Mouse (Mus musculus) CH12.LX (cell line): ENCODE results near the gene Rbms2. TPM values are rescaled to one million over a fixed set of nuclear protein-coding genes. Genes with fewer than 3 reads are reported as not detected.

Experiments
- DNase-seq: peaks from one replicate; pipeline ENCODE4 v3.0.0-alpha.2; 2013; ENCODE audit errors: extremely low read depth
- H3K27ac ChIP-seq: 2 replicates; pipeline ENCODE4 v1.5.1; 2012; ENCODE audit warnings: low read depth, mild to moderate bottlenecking, control low read depth, moderate library complexity; ENCODE audit not compliant: insufficient read depth
- H3K27me3 ChIP-seq: replicated peaks from 2 replicates; pipeline ENCODE3; 2012; ENCODE audit warnings: inconsistent platforms
- H3K36me3 ChIP-seq, 2 experiments: replicated peaks in 1 of 2; 2 replicates each; pipeline versions ENCODE3 to v1.6.1; 2012; ENCODE audit warnings: inconsistent platforms in 1 of 2, low read length in 1 of 2, mild to moderate bottlenecking in 1 of 2, mixed read lengths in 1 of 2, moderate library complexity in 1 of 2; ENCODE audit not compliant: control insufficient read depth in 1 of 2, insufficient read depth in 1 of 2
- H3K4me1 ChIP-seq, 2 experiments: 2 replicates each; pipeline ENCODE4 v1.6.1; 2012; ENCODE audit warnings: inconsistent platforms in 1 of 2, moderate library complexity in 1 of 2; ENCODE audit not compliant: insufficient read depth in 2 of 2, control insufficient read depth in 1 of 2
- H3K4me2 ChIP-seq: 2 replicates; pipeline ENCODE4 v1.6.1; 2012; ENCODE audit warnings: low read depth, mild to moderate bottlenecking, control low read depth; ENCODE audit not compliant: poor library complexity, insufficient read depth, severe bottlenecking
- H3K4me3 ChIP-seq, 3 experiments: fragments of 150-350 bp in 1 of 3; sonication (generic) in 1 of 3; replicated peaks in 1 of 3; 2 replicates each; pipeline versions ENCODE3 to v1.5.1; 2011 to 2012; ENCODE audit warnings: low read depth in 2 of 3, low read length in 2 of 3, mild to moderate bottlenecking in 2 of 3, moderate library complexity in 2 of 3, control low read depth in 1 of 3, improper control_type of control experiment in 1 of 3, inconsistent platforms in 1 of 3, mixed read lengths in 1 of 3; ENCODE audit not compliant: poor library complexity in 1 of 3
- H3K79me2 ChIP-seq: replicated peaks from 2 replicates; pipeline ENCODE4 v1.6.1; 2012; ENCODE audit warnings: mild to moderate bottlenecking, moderate library complexity; ENCODE audit not compliant: control insufficient read depth, poor library complexity, insufficient read depth, severe bottlenecking; ENCODE audit errors: extremely low read depth
- H3K9ac ChIP-seq: 2 replicates; pipeline ENCODE4 v1.6.1; 2012; ENCODE audit warnings: low read depth, mild to moderate bottlenecking, control low read depth, moderate library complexity; ENCODE audit not compliant: insufficient read depth
- H3K9me3 ChIP-seq: replicated peaks from 2 replicates; pipeline ENCODE3; 2012; ENCODE audit warnings: low read length, inconsistent platforms, mixed read lengths
- BHLHE40 ChIP-seq: IDR thresholded peaks from 2 replicates; pipeline ENCODE4 v1.6.1; 2011; ENCODE audit warnings: mild to moderate bottlenecking, low read depth, low read length, improper control_type of control experiment
- CHD1 ChIP-seq: IDR thresholded peaks from 2 replicates; pipeline ENCODE4 v1.6.1; 2012; ENCODE audit warnings: low read depth, low read length, improper control_type of control experiment, inconsistent platforms
- CHD2 ChIP-seq: IDR thresholded peaks from 2 replicates; pipeline ENCODE4 v1.6.1; 2011; ENCODE audit warnings: low read length, improper control_type of control experiment
- CTCF ChIP-seq, 2 experiments: IDR thresholded peaks in 1 of 2; conservative IDR thresholded peaks in 1 of 2; 2 replicates each; pipeline ENCODE4 v1.5.1; 2011 to 2012; ENCODE audit warnings: low read depth in 2 of 2, low read length in 2 of 2, improper control_type of control experiment in 1 of 2, inconsistent platforms in 1 of 2, mild to moderate bottlenecking in 1 of 2, moderate library complexity in 1 of 2
- E2F4 ChIP-seq: IDR thresholded peaks from 2 replicates; pipeline ENCODE4 v1.6.1; 2011; ENCODE audit warnings: low read depth, low read length, improper control_type of control experiment; ENCODE audit not compliant: insufficient replicate concordance
- ELF1 ChIP-seq: IDR thresholded peaks from 2 replicates; pipeline ENCODE4 v1.6.1; 2014; ENCODE audit warnings: low read depth, mild to moderate bottlenecking, inconsistent platforms, low read length, improper control_type of control experiment
- EP300 ChIP-seq: IDR thresholded peaks from 2 replicates; pipeline ENCODE4 v1.6.1; 2011; ENCODE audit warnings: low read length, improper control_type of control experiment
- ETS1 ChIP-seq: conservative IDR thresholded peaks from 2 replicates; pipeline ENCODE4 v1.6.1; 2012; ENCODE audit warnings: low read depth, mild to moderate bottlenecking, inconsistent platforms, low read length, improper control_type of control experiment, moderate library complexity
- HCFC1 ChIP-seq: IDR thresholded peaks from 2 replicates; pipeline ENCODE4 v1.6.1; 2012; ENCODE audit warnings: low read depth, mild to moderate bottlenecking, inconsistent platforms, low read length, improper control_type of control experiment
- JUND ChIP-seq: conservative IDR thresholded peaks from 2 replicates; pipeline ENCODE4 v1.6.1; 2011; ENCODE audit warnings: low read depth, low read length, improper control_type of control experiment
- MXI1 ChIP-seq: IDR thresholded peaks from 2 replicates; pipeline ENCODE4 v1.6.1; 2011; ENCODE audit warnings: mild to moderate bottlenecking, low read depth, low read length, improper control_type of control experiment
- MYC ChIP-seq: IDR thresholded peaks from 2 replicates; pipeline ENCODE4 v1.6.1; 2011; ENCODE audit warnings: low read depth, mild to moderate bottlenecking, improper control_type of control experiment, low read length
- NELFE ChIP-seq: IDR thresholded peaks from 2 replicates; pipeline ENCODE4 v1.6.1; 2011; ENCODE audit warnings: low read depth, low read length, improper control_type of control experiment
- NRF1 ChIP-seq: IDR thresholded peaks from 2 replicates; pipeline ENCODE4 v1.6.1; 2014; ENCODE audit warnings: low read depth, mild to moderate bottlenecking, inconsistent platforms, low read length, improper control_type of control experiment, moderate library complexity
- PAX5 ChIP-seq: IDR thresholded peaks from 2 replicates; pipeline ENCODE4 v1.6.1; 2012; ENCODE audit warnings: low read length, inconsistent platforms, mixed read lengths
- POLR2A ChIP-seq: IDR thresholded peaks from 2 replicates; pipeline ENCODE4 v1.6.1; 2011; ENCODE audit warnings: low read depth, mild to moderate bottlenecking, improper control_type of control experiment, low read length
- RAD21 ChIP-seq: IDR thresholded peaks from 2 replicates; pipeline ENCODE4 v1.6.1; 2011; ENCODE audit warnings: low read depth, mild to moderate bottlenecking, low read length, improper control_type of control experiment, moderate library complexity
- RCOR1 ChIP-seq: conservative IDR thresholded peaks from 2 replicates; pipeline ENCODE4 v1.6.1; 2012; ENCODE audit warnings: low read depth, mild to moderate bottlenecking, inconsistent platforms, low read length, improper control_type of control experiment
- SIN3A ChIP-seq: IDR thresholded peaks from 2 replicates; pipeline ENCODE4 v1.6.1; 2012; ENCODE audit warnings: low read length, improper control_type of control experiment, inconsistent platforms
- SMC3 ChIP-seq: IDR thresholded peaks from 2 replicates; pipeline ENCODE4 v1.6.1; 2011; ENCODE audit warnings: low read depth, low read length, improper control_type of control experiment
- TBP ChIP-seq: conservative IDR thresholded peaks from 2 replicates; pipeline ENCODE4 v1.6.1; 2011; ENCODE audit warnings: low read depth, low read length, improper control_type of control experiment
- USF2 ChIP-seq: conservative IDR thresholded peaks from 2 replicates; pipeline ENCODE4 v1.6.1; 2011; ENCODE audit warnings: low read depth, low read length, improper control_type of control experiment
- ZC3H11A ChIP-seq: IDR thresholded peaks from 2 replicates; pipeline ENCODE4 v1.6.1; 2012; ENCODE audit warnings: low read depth, mild to moderate bottlenecking, inconsistent platforms, low read length, improper control_type of control experiment
- ZKSCAN1 ChIP-seq: IDR thresholded peaks from 2 replicates; pipeline ENCODE4 v1.6.1; 2012; ENCODE audit warnings: low read depth, inconsistent platforms, low read length, improper control_type of control experiment, borderline replicate concordance
- ZMIZ1 ChIP-seq: IDR thresholded peaks from 2 replicates; pipeline ENCODE4 v1.6.1; 2012; ENCODE audit warnings: low read depth, mild to moderate bottlenecking, inconsistent platforms, low read length, improper control_type of control experiment
- ZNF384 ChIP-seq: IDR thresholded peaks from 2 replicates; pipeline ENCODE4 v1.6.1; 2012; ENCODE audit warnings: low read depth, low read length, improper control_type of control experiment, inconsistent platforms
- dilution Hi-C: fragments of 300-500 bp; cut with MboI; formaldehyde crosslinking; loops from 2 replicates; pipeline ENCODE4 v1.14.3; 2020; ENCODE audit warnings: low sequenced_read_pairs; ENCODE audit not compliant: extremely low pct_unique_long_range_greater_than_20kb, extremely low pct_ligation_motif_present
- in situ Hi-C: fragments of 300-500 bp; cut with MboI; formaldehyde crosslinking; loops from 3 replicates; pipeline ENCODE4 v1.14.3; 2019; ENCODE audit warnings: low sequenced_read_pairs, low pct_ligation_motif_present, low pct_unique_long_range_greater_than_20kb, mixed read lengths
- polyA plus RNA-seq: library from polyadenylated mRNA; unstranded; fragments of >175 nt; gene quantifications from 2 replicates; pipeline ENCODE4 v1.2.1, GENCODE M21; 2012; ENCODE audit warnings: low read depth; ENCODE audit not compliant: insufficient read length
- total RNA-seq, 2 experiments: library from RNA; depleted of rRNA; stranded (reverse); fragments of 300-350 nt in 1 of 2; fragments of >200 nt in 1 of 2; gene quantifications; 2 replicates each; pipeline ENCODE4 v1.2.3; 2012 to 2014

Rbms2 gene
- total and polyA plus RNA-seq, 3 experiments = 9.1 to 36.6 (median 9.8) TPM

DNA sequence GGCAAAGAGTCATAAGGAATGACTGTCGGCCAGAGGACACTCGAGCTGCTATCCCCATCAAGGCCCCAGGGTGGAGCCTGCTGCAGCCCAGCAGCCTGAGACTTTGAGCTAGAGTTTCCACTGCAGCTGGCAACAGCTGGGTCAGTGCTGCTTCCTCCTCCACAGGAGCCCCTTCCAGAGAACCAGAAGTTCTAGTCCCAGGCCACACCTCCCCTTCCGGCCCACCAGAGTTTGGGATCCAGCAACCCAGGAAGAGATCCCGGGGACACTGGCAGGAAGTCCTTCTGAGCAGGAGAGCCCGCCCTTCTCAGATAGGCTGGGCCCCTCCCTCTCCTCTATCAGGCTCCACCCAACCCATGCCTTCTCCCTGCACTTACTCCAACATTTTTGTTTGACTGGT, 30.5 kb downstream of the Rbms2 start (continued):
- TF ChIP-seq E2F4 (no peak), BHLHE40 (no peak), CHD2 (no peak), RCOR1 (no peak), CHD1 (no peak), ETS1 (peak; percentile 83), NRF1 (peak; percentile 13; the same call in 1 of the 2 replicates), ELF1 (peak; percentile 83), EP300 (peak; percentile 30), ZNF384 (no peak), NELFE (peak; percentile 33; the same call in 1 of the 2 replicates), POLR2A (peak; percentile 38; the same call in 1 of the 2 replicates), ZKSCAN1 (no peak), SMC3 (peak; percentile 62)

GRCm38 (mm10) chr10:128148789-128149365, 31.2 kb downstream of the Rbms2 start:
- dilution Hi-C loops = no loop called here
- in situ Hi-C loops = loop anchor here (5.0 to 10.0 kb wide), 2 partner anchors 38 to 54 kb away; partner anchors contain the start of gene Baz2a
- Histone ChIP-seq H3K36me3 (peaks cover 19 to 48% of the 10 kb centered on the region in 2 experiments), H3K4me3 (no peak overlapping the region), H3K4me2 (peak overlapping the region; percentile 51), H3K9ac (peak overlapping the region; percentile 57), H3K4me1 (peaks cover 0 to 16% of the 10 kb centered on the region in 2 experiments; a peak in 2 of 4 replicates)
- TF ChIP-seq PAX5 (no peak), ZC3H11A (no peak)
- TF ChIP-seq, all 38 proteins: peak for 0
- no peak for DNase-seq
- Histone ChIP-seq H3K79me2 (peaks cover under 1% of the 10 kb centered on the region; the same call in 1 of the 2 replicates), H3K9me3 (no peaks in the 10 kb centered on the region), H3K27ac (no peak overlapping the region), H3K27me3 (no peaks in the 10 kb centered on the region)

- no peak for DNase-seq
- Histone ChIP-seq H3K4me1 (peaks cover 0 to 12% of the 10 kb centered on the region in 2 experiments; a peak in 2 of 4 replicates), H3K79me2 (no peaks in the 10 kb centered on the region), H3K27ac (no peak overlapping the region), H3K4me3 (no peak overlapping the region), H3K4me2 (no peak overlapping the region), H3K9me3 (no peaks in the 10 kb centered on the region), H3K27me3 (no peaks in the 10 kb centered on the region), H3K36me3 (peaks cover 21 to 63% of the 10 kb centered on the region in 2 experiments), H3K9ac (no peak overlapping the region)
- TF ChIP-seq EP300 (no peak), POLR2A (no peak), ZMIZ1 (no peak), HCFC1 (no peak), NELFE (no peak), SMC3 (no peak), NRF1 (no peak), RCOR1 (no peak), MXI1 (no peak), SIN3A (no peak), MYC (no peak), E2F4 (no peak), CTCF (conservative IDR thresholded peaks at IDR 0.05 in 1 of 2, IDR thresholded peaks at IDR 0.05 in 1 of 2; ENCODE audit: low read depth in 2 of 2, low read length in 2 of 2) (no peak), TBP (no peak), JUND (no peak), ZC3H11A (no peak), USF2 (no peak), RAD21 (no peak)
- dilution Hi-C loops = no loop called here
- in situ Hi-C loops = loop anchor here (5.0 to 10.0 kb wide), 2 partner anchors 42 to 50 kb away; partner anchors contain the start of gene Baz2a
Observed at GRCm38 (mm10) chr10:128144961-128145360, 35.1 kb downstream of the Rbms2 start.
